Mouse (Mus musculus): ENCODE measurements around the gene Ift27. TPM values are rescaled to one million over a fixed set of nuclear protein-coding genes. Genes with fewer than 3 reads are reported as not detected.

Ift27 gene
- polyA plus RNA-seq, 1 experiment, result 52.0 TPM

- H3K4me3 ChIP-seq (replicated peaks; ENCODE audit: insufficient read depth, low read depth, low read length), result no peak overlapping the region
- TF ChIP-seq CTCF (IDR thresholded peaks at IDR 0.05; ENCODE audit: borderline replicate concordance, insufficient read depth, low read depth, low read length), result no peak
- no peaks in the 10 kb centered on the region for H3K27me3 ChIP-seq (ENCODE audit: control insufficient read depth, insufficient read depth, low read length)
- no peak overlapping the region for H3K27ac ChIP-seq (ENCODE audit: insufficient read depth, low read length)
- H3K4me1 ChIP-seq (ENCODE audit: control insufficient read depth, insufficient read depth, low read length), result peaks cover 4% of the 10 kb centered on the region; the same call in 1 of the 2 replicates
- peak in 1 of 2 experiments; percentile 33 for DNase-seq
- WGBS, result 21% methylated on average over 8 of the region's 8 CpGs
Measured at GRCm38 (mm10) chr15:78181701-78182405, 7.9 kb upstream of the Ift27 start.

GRCm38 (mm10) chr15:78179775-78180174 lies 5.9 kb upstream of the Ift27 start:
- WGBS, result 79% methylated on average over 3 of the region's 3 CpGs
- Histone ChIP-seq H3K27ac (ENCODE audit: insufficient read depth, low read length) (no peak overlapping the region), H3K4me3 (replicated peaks; ENCODE audit: insufficient read depth, low read depth, low read length) (no peak overlapping the region), H3K27me3 (ENCODE audit: control insufficient read depth, insufficient read depth, low read length) (no peaks in the 10 kb centered on the region), H3K4me1 (ENCODE audit: control insufficient read depth, insufficient read depth, low read length) (peaks cover 4% of the 10 kb centered on the region)
- TF ChIP-seq POLR2A (IDR thresholded peaks at IDR 0.05; ENCODE audit: borderline replicate concordance, insufficient read depth, low read length) (no peak), CTCF (IDR thresholded peaks at IDR 0.05; ENCODE audit: borderline replicate concordance, insufficient read depth, low read depth, low read length) (no peak)
- DNase-seq, result no peak

- peak; percentile 90 for TF ChIP-seq CTCF (IDR thresholded peaks at IDR 0.05; ENCODE audit: borderline replicate concordance, insufficient read depth, low read depth, low read length)
- TF ChIP-seq POLR2A (IDR thresholded peaks at IDR 0.05; ENCODE audit: borderline replicate concordance, insufficient read depth, low read length), result no peak
- Histone ChIP-seq H3K27me3 (ENCODE audit: control insufficient read depth, insufficient read depth, low read length) (no peaks in the 10 kb centered on the region), H3K4me3 (replicated peaks; ENCODE audit: insufficient read depth, low read depth, low read length) (no peak overlapping the region), H3K27ac (ENCODE audit: insufficient read depth, low read length) (no peak overlapping the region), H3K4me1 (ENCODE audit: control insufficient read depth, insufficient read depth, low read length) (peaks cover 4% of the 10 kb centered on the region)
- WGBS, result 6% methylated on average over 9 of the region's 9 CpGs
- peak; percentile 81 to 86 for DNase-seq
Measured at GRCm38 (mm10) chr15:78178397-78178796, 4.5 kb upstream of the Ift27 start.

- Histone ChIP-seq H3K27ac (ENCODE audit: insufficient read depth, low read length) (no peak overlapping the region), H3K4me3 (replicated peaks; ENCODE audit: insufficient read depth, low read depth, low read length) (no peak overlapping the region), H3K4me1 (ENCODE audit: control insufficient read depth, insufficient read depth, low read length) (peaks cover 10% of the 10 kb centered on the region), H3K27me3 (ENCODE audit: control insufficient read depth, insufficient read depth, low read length) (no peaks in the 10 kb centered on the region)
- no peak for DNase-seq
- 52% methylated on average over 10 of the region's 10 CpGs for WGBS
- TF ChIP-seq POLR2A (IDR thresholded peaks at IDR 0.05; ENCODE audit: borderline replicate concordance, insufficient read depth, low read length), result no peak
Measured at GRCm38 (mm10) chr15:78177257-78177656, 3.4 kb upstream of the Ift27 start.

- peak in 1 of 2 experiments; percentile 32 for DNase-seq
- Histone ChIP-seq H3K4me1 (ENCODE audit: control insufficient read depth, insufficient read depth, low read length) (peaks cover 10% of the 10 kb centered on the region; the same call in 1 of the 2 replicates), H3K27me3 (ENCODE audit: control insufficient read depth, insufficient read depth, low read length) (no peaks in the 10 kb centered on the region), H3K27ac (ENCODE audit: insufficient read depth, low read length) (peak overlapping the region; percentile 61), H3K4me3 (replicated peaks; ENCODE audit: insufficient read depth, low read depth, low read length) (peak overlapping the region; percentile 58)
- TF ChIP-seq CTCF (IDR thresholded peaks at IDR 0.05; ENCODE audit: borderline replicate concordance, insufficient read depth, low read depth, low read length), result no peak
- no peak for TF ChIP-seq POLR2A (IDR thresholded peaks at IDR 0.05; ENCODE audit: borderline replicate concordance, insufficient read depth, low read length)
- 66% methylated on average over 6 of the region's 6 CpGs for WGBS
Measured at GRCm38 (mm10) chr15:78174887-78175245, 959 bp upstream of the Ift27 start.

GRCm38 (mm10) chr15:78172899-78173817 lies 749 bp downstream of the Ift27 start:
- peak overlapping the region; percentile 95 for H3K4me3 ChIP-seq (replicated peaks; ENCODE audit: insufficient read depth, low read depth, low read length)
- 10% methylated on average over 26 of the region's 26 CpGs for WGBS
- DNase-seq, result no peak
- no peak for TF ChIP-seq CTCF (IDR thresholded peaks at IDR 0.05; ENCODE audit: borderline replicate concordance, insufficient read depth, low read depth, low read length)
- TF ChIP-seq POLR2A (IDR thresholded peaks at IDR 0.05; ENCODE audit: borderline replicate concordance, insufficient read depth, low read length), result no peak
- H3K27ac ChIP-seq (ENCODE audit: insufficient read depth, low read length), result no peak overlapping the region
- peaks cover 10% of the 10 kb centered on the region; the same call in 1 of the 2 replicates for H3K4me1 ChIP-seq (ENCODE audit: control insufficient read depth, insufficient read depth, low read length)
- H3K27me3 ChIP-seq (ENCODE audit: control insufficient read depth, insufficient read depth, low read length), result no peaks in the 10 kb centered on the region

GRCm38 (mm10) chr15:78172256-78172898 lies 1.5 kb downstream of the Ift27 start:
- no peak for TF ChIP-seq POLR2A (IDR thresholded peaks at IDR 0.05; ENCODE audit: borderline replicate concordance, insufficient read depth, low read length)
- peak; percentile 51; the same call in 1 of the 2 replicates for TF ChIP-seq CTCF (IDR thresholded peaks at IDR 0.05; ENCODE audit: borderline replicate concordance, insufficient read depth, low read depth, low read length)
- Histone ChIP-seq H3K27ac (ENCODE audit: insufficient read depth, low read length) (no peak overlapping the region), H3K4me3 (replicated peaks; ENCODE audit: insufficient read depth, low read depth, low read length) (peak overlapping the region; percentile 28), H3K27me3 (ENCODE audit: control insufficient read depth, insufficient read depth, low read length) (no peaks in the 10 kb centered on the region), H3K4me1 (ENCODE audit: control insufficient read depth, insufficient read depth, low read length) (peaks cover 10% of the 10 kb centered on the region; the same call in 1 of the 2 replicates)
- 18% methylated on average over 11 of the region's 11 CpGs for WGBS
- peak; percentile 45 to 63 for DNase-seq
